Mouse (Mus musculus) C2C12 (cell line): ENCODE results near the gene Scp2.

Experiments
- CTCF ChIP-seq: IDR thresholded peaks from one replicate; pipeline ENCODE4 v1.5.1; 2011; ENCODE audit not compliant: control insufficient read depth, insufficient read depth, insufficient read length
- MYOD1 ChIP-seq: IDR thresholded peaks from one replicate; pipeline ENCODE4 v1.6.1; 2011; ENCODE audit warnings: low read depth; ENCODE audit not compliant: control insufficient read depth, insufficient read length

- TF ChIP-seq CTCF (no peak), MYOD1 (no peak)
These were observed 81.2 kb downstream of the Scp2 start for GRCm38 (mm10) chr4:108063616-108064015.
